Mouse (Mus musculus): ENCODE data around the gene Flt3. TPM values are rescaled to one million over a fixed set of nuclear protein-coding genes. Genes with fewer than 3 reads are reported as not detected.

The Flt3 gene
- polyA plus RNA-seq, 2 experiments, result 0.21 to 0.28 TPM

GRCm38 (mm10) chr5:147444298-147444697 is 44.0 kb upstream of the Flt3 start:
- H3K9me3 ChIP-seq (ENCODE audit: control insufficient read depth, low read length), result no peaks in the 10 kb centered on the region
- no peaks in the 10 kb centered on the region for H3K27me3 ChIP-seq (ENCODE audit: control insufficient read depth, insufficient read depth, low read length)
- H3K4me2 ChIP-seq (replicated peaks; ENCODE audit: low read depth, low read length, severe bottlenecking), result no peak overlapping the region
- DNase-seq (ENCODE audit: low spot score), result no peak
- ATAC-seq (ENCODE audit: low FRiP score, low read depth), result no peak
- H3K9ac ChIP-seq (ENCODE audit: low read depth, low read length, severe bottlenecking), result no peak overlapping the region
- H3K27ac ChIP-seq (replicated peaks; ENCODE audit: low read depth, low read length), result no peak overlapping the region
- TF ChIP-seq POLR2A (IDR thresholded peaks at IDR 0.05; ENCODE audit: borderline replicate concordance, extremely low read depth, insufficient read depth, insufficient read length), result no peak
- no peak overlapping the region for H3K4me3 ChIP-seq (replicated peaks; ENCODE audit: low read length)
- H3K4me1 ChIP-seq (ENCODE audit: control insufficient read depth, insufficient read depth, low read length), result no peaks in the 10 kb centered on the region
- no peaks in the 10 kb centered on the region for H3K36me3 ChIP-seq (ENCODE audit: control insufficient read depth, insufficient read depth, low read length)
- WGBS, result 88% methylated on average over 6 of the region's 6 CpGs

DNA sequence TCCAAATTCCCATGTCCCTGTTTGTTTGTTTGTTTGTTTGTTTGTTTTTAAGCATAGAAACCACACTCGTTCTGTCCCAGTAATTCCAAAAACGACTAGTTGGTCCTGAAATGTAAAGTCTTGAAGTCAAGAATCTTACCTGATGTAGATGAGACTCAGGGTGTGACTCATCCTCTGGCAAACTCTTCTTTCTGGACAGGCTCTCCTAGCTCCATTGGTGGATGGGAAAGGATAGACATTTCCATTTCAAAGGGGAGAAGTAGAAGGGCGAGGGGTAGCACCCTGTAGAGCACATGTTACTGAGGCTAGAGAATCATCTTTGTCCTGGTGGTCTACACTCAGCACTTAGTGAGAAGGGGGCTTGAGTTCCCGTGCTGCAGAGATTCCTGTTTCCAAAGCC is 42.5 kb upstream of the Flt3 start:
- TF ChIP-seq POLR2A (IDR thresholded peaks at IDR 0.05; ENCODE audit: borderline replicate concordance, extremely low read depth, insufficient read depth, insufficient read length), result no peak
- no peak overlapping the region for H3K4me2 ChIP-seq (replicated peaks; ENCODE audit: low read depth, low read length, severe bottlenecking)
- H3K9me3 ChIP-seq (ENCODE audit: control insufficient read depth, low read length), result no peaks in the 10 kb centered on the region
- H3K27me3 ChIP-seq (ENCODE audit: control insufficient read depth, insufficient read depth, low read length), result no peaks in the 10 kb centered on the region
- H3K4me3 ChIP-seq (replicated peaks; ENCODE audit: low read length), result no peak overlapping the region
- H3K36me3 ChIP-seq (ENCODE audit: control insufficient read depth, insufficient read depth, low read length), result no peaks in the 10 kb centered on the region
- H3K27ac ChIP-seq (replicated peaks; ENCODE audit: low read depth, low read length), result no peak overlapping the region
- H3K4me1 ChIP-seq (ENCODE audit: control insufficient read depth, insufficient read depth, low read length), result no peaks in the 10 kb centered on the region
- no peak for ATAC-seq (ENCODE audit: low FRiP score, low read depth)
- 85% methylated on average over 4 of the region's 4 CpGs for WGBS
- DNase-seq (ENCODE audit: low spot score), result no peak
- no peak overlapping the region for H3K9ac ChIP-seq (ENCODE audit: low read depth, low read length, severe bottlenecking)

- no peak overlapping the region for H3K27ac ChIP-seq (replicated peaks; ENCODE audit: low read depth, low read length)
- TF ChIP-seq POLR2A (IDR thresholded peaks at IDR 0.05; ENCODE audit: borderline replicate concordance, extremely low read depth, insufficient read depth, insufficient read length), result no peak
- H3K9ac ChIP-seq (ENCODE audit: low read depth, low read length, severe bottlenecking), result no peak overlapping the region
- no peak overlapping the region for H3K4me3 ChIP-seq (replicated peaks; ENCODE audit: low read length)
- no peaks in the 10 kb centered on the region; the same call in 1 of the 2 replicates for H3K36me3 ChIP-seq (ENCODE audit: control insufficient read depth, insufficient read depth, low read length)
- ATAC-seq (ENCODE audit: low FRiP score, low read depth) (no peak), DNase-seq (ENCODE audit: low spot score) (no peak)
- WGBS, result 93% methylated on average over 1 of the region's 1 CpGs
- no peaks in the 10 kb centered on the region for H3K4me1 ChIP-seq (ENCODE audit: control insufficient read depth, insufficient read depth, low read length)
- no peaks in the 10 kb centered on the region for H3K9me3 ChIP-seq (ENCODE audit: control insufficient read depth, low read length)
- H3K4me2 ChIP-seq (replicated peaks; ENCODE audit: low read depth, low read length, severe bottlenecking), result no peak overlapping the region
- no peaks in the 10 kb centered on the region for H3K27me3 ChIP-seq (ENCODE audit: control insufficient read depth, insufficient read depth, low read length)
Measured at GRCm38 (mm10) chr5:147441979-147442378, 41.7 kb upstream of the Flt3 start.

DNA sequence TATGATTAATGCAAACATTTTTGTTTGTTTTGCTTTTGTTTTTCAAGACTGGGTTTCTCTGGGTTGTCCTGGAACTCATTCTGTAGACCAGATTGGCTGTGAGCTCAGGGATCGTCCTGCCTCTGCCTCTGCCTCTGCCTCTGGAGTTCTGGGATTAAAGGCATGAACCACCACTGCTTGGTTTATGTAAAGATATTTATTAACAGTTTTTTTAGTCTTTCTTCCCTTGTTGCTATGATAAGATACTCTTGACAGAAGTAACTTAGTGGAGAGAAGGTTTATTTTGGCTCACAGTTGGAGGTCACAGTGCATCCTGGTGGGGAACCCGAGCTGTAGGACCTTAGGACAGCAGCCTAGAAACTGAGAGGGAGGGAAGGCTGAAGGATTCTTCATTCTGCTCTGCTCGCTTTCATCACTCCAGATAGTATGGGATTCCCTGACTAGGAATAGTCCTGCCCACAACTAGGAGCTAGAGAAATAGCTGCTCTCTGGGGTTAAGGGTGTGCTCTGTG is 40.8 kb upstream of the Flt3 start:
- no peaks in the 10 kb centered on the region for H3K27me3 ChIP-seq (ENCODE audit: control insufficient read depth, insufficient read depth, low read length)
- H3K9ac ChIP-seq (ENCODE audit: low read depth, low read length, severe bottlenecking), result no peak overlapping the region
- H3K27ac ChIP-seq (replicated peaks; ENCODE audit: low read depth, low read length), result no peak overlapping the region
- H3K4me3 ChIP-seq (replicated peaks; ENCODE audit: low read length), result no peak overlapping the region
- ATAC-seq (ENCODE audit: low FRiP score, low read depth) (no peak), DNase-seq (ENCODE audit: low spot score) (no peak)
- H3K9me3 ChIP-seq (ENCODE audit: control insufficient read depth, low read length), result no peaks in the 10 kb centered on the region
- WGBS, result 88% methylated on average over 3 of the region's 3 CpGs
- H3K4me1 ChIP-seq (ENCODE audit: control insufficient read depth, insufficient read depth, low read length), result no peaks in the 10 kb centered on the region
- TF ChIP-seq POLR2A (IDR thresholded peaks at IDR 0.05; ENCODE audit: borderline replicate concordance, extremely low read depth, insufficient read depth, insufficient read length), result no peak
- H3K4me2 ChIP-seq (replicated peaks; ENCODE audit: low read depth, low read length, severe bottlenecking), result no peak overlapping the region
- H3K36me3 ChIP-seq (ENCODE audit: control insufficient read depth, insufficient read depth, low read length), result no peaks in the 10 kb centered on the region; the same call in 1 of the 2 replicates

DNA sequence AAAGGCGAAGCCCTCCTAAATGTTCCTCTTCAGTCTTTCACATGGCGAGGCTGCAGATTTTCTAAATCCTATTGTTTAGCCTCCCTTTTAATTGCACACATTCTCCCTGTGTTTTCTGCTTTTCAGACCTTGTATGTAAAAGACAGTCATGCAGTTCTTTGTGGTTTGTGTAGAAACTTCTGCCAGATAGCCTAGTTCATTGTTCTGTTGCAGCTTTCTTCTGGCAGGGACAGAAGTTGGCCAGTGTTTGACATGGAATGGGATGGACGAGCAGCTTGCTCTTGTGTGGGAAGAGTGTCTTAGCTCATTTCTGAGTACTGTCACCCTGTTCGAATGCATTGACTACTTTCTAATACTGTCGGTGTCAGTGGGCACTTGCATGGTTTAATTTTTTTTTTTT is 36.2 kb upstream of the Flt3 start:
- no peaks in the 10 kb centered on the region for H3K27me3 ChIP-seq (ENCODE audit: control insufficient read depth, insufficient read depth, low read length)
- no peak for TF ChIP-seq POLR2A (IDR thresholded peaks at IDR 0.05; ENCODE audit: borderline replicate concordance, extremely low read depth, insufficient read depth, insufficient read length)
- H3K4me1 ChIP-seq (ENCODE audit: control insufficient read depth, insufficient read depth, low read length), result peaks cover 13% of the 10 kb centered on the region
- H3K27ac ChIP-seq (replicated peaks; ENCODE audit: low read depth, low read length), result no peak overlapping the region
- no peak overlapping the region for H3K9ac ChIP-seq (ENCODE audit: low read depth, low read length, severe bottlenecking)
- H3K36me3 ChIP-seq (ENCODE audit: control insufficient read depth, insufficient read depth, low read length), result no peaks in the 10 kb centered on the region; the same call in 1 of the 2 replicates
- no peak overlapping the region for H3K4me3 ChIP-seq (replicated peaks; ENCODE audit: low read length)
- ATAC-seq (ENCODE audit: low FRiP score, low read depth) (no peak), DNase-seq (ENCODE audit: low spot score) (no peak)
- no peaks in the 10 kb centered on the region for H3K9me3 ChIP-seq (ENCODE audit: control insufficient read depth, low read length)
- H3K4me2 ChIP-seq (replicated peaks; ENCODE audit: low read depth, low read length, severe bottlenecking), result no peak overlapping the region
- WGBS, result 84% methylated on average over 5 of the region's 5 CpGs

DNA sequence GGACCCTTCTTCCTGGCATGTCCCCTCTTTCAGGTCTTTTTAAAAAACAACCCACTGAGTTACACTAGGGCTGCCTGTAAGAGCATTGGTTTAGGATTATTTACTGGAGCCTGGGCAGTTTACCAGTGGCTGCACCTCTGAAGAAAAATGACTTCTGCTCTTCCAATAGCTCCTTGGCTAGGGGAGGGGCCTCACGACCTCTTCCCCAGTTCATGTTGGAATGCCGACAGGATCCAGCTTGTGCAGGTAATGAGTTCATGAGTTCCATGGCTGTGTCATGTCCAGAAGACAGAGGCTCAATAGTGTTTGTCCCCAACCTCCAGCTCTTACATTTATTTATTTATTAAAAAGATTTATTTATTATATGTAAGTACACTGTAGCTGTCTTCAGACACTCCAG is 35.5 kb upstream of the Flt3 start:
- Histone ChIP-seq H3K9me3 (ENCODE audit: control insufficient read depth, low read length) (no peaks in the 10 kb centered on the region), H3K4me1 (ENCODE audit: control insufficient read depth, insufficient read depth, low read length) (peaks cover 13% of the 10 kb centered on the region), H3K4me3 (replicated peaks; ENCODE audit: low read length) (no peak overlapping the region), H3K4me2 (replicated peaks; ENCODE audit: low read depth, low read length, severe bottlenecking) (no peak overlapping the region), H3K36me3 (ENCODE audit: control insufficient read depth, insufficient read depth, low read length) (no peaks in the 10 kb centered on the region; the same call in 1 of the 2 replicates), H3K27me3 (ENCODE audit: control insufficient read depth, insufficient read depth, low read length) (no peaks in the 10 kb centered on the region), H3K9ac (ENCODE audit: low read depth, low read length, severe bottlenecking) (no peak overlapping the region), H3K27ac (replicated peaks; ENCODE audit: low read depth, low read length) (no peak overlapping the region)
- ATAC-seq (ENCODE audit: low FRiP score, low read depth), result no peak
- no peak for TF ChIP-seq POLR2A (IDR thresholded peaks at IDR 0.05; ENCODE audit: borderline replicate concordance, extremely low read depth, insufficient read depth, insufficient read length)
- 53% methylated on average over 2 of the region's 2 CpGs for WGBS
- no peak for DNase-seq (ENCODE audit: low spot score)

Measured in limb, embryonic 14.5 days (tissue).